Mouse (Mus musculus) spleen, adult 2 months (tissue): Measurements from ENCODE around the gene Plxnb1.

ENCODE experiments used
- CTCF ChIP-seq: fragments of 200-500 bp; IDR thresholded peaks from 2 replicates; pipeline ENCODE4 v1.5.1; 2011; ENCODE audit warnings: mild to moderate bottlenecking, inconsistent platforms; ENCODE audit not compliant: insufficient read depth, insufficient read length, insufficient replicate concordance; ENCODE audit errors: extremely low read depth
- POLR2A ChIP-seq: fragments of 200-500 bp; IDR thresholded peaks from 2 replicates; pipeline ENCODE4 v1.6.1; 2011; ENCODE audit warnings: low read depth, low read length, inconsistent platforms

DNA sequence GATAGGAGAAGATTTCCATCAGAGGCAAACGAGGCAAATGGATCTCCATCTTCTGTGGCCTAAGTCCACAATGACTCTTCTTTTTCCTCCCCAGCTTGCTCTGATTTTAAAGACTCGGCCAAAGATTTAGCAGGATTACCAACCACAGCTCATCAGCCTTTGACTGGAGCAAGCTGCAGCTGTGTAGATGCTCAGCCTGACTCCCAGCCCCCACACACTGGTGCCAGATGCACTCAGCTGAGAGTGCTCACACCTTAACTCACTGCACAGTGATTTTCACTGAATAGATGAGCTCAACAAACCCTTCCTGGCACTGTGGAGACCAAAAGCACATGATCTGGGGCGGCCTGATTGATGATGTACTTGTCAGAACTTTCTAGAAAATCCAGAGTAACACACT lies 66.8 kb downstream of the Plxnb1 start, which contains the start of gene Fbxw21:
- TF ChIP-seq CTCF (no peak), POLR2A (no peak)
